Mouse (Mus musculus) mesoderm, embryonic 11.5 days (tissue): ENCODE data around the gene 1700010B08Rik.

ENCODE experiments used
- DNase-seq: peaks from one replicate; pipeline ENCODE4 v3.0.0-alpha.2; 2012; ENCODE audit warnings: low read depth, low spot score

Gene 1700010B08Rik

GRCm38 (mm10) chr2:173770620-173771019, 51.4 kb downstream of the 1700010B08Rik start:
- DNase-seq: no peak
